Mouse (Mus musculus) cerebellum, adult 2 months (tissue): ENCODE results near the gene Fap. TPM values are rescaled to one million over a fixed set of nuclear protein-coding genes. Genes with fewer than 3 reads are reported as not detected.
A peak's percentile ranks its signal among the peaks of the same experiment; 100 is the strongest.

ENCODE experiments used
- DNase-seq, 2 experiments: peaks; one replicate each; pipeline ENCODE4 v3.0.0; 2021
- H3K27ac ChIP-seq: fragments of 200-500 bp; 2 replicates; pipeline ENCODE4 v1.5.1; 2012; ENCODE audit warnings: low read length, control low read depth, inconsistent platforms; ENCODE audit not compliant: insufficient read depth
- H3K27me3 ChIP-seq: fragments of 200-500 bp; 2 replicates; pipeline ENCODE4 v1.6.1; 2012; ENCODE audit warnings: inconsistent platforms, mild to moderate bottlenecking, low read length, moderate library complexity; ENCODE audit not compliant: control insufficient read depth, insufficient read depth
- H3K4me1 ChIP-seq: fragments of 200-500 bp; 2 replicates; pipeline ENCODE4 v1.6.1; 2011; ENCODE audit warnings: low read length; ENCODE audit not compliant: control insufficient read depth, insufficient read depth
- H3K4me3 ChIP-seq: fragments of 200-500 bp; replicated peaks from 2 replicates; pipeline ENCODE3; 2011; ENCODE audit warnings: mild to moderate bottlenecking, low read depth, low read length, control low read depth; ENCODE audit not compliant: insufficient read depth
- CTCF ChIP-seq: fragments of 200-500 bp; IDR thresholded peaks from 2 replicates; pipeline ENCODE4 v1.5.1; 2011; ENCODE audit warnings: low read depth, mild to moderate bottlenecking, control low read depth, low read length, moderate library complexity, borderline replicate concordance; ENCODE audit not compliant: insufficient read depth
- POLR2A ChIP-seq: fragments of 200-500 bp; IDR thresholded peaks from 2 replicates; pipeline ENCODE4 v1.6.1; 2011; ENCODE audit warnings: low read length, control low read depth, borderline replicate concordance; ENCODE audit not compliant: insufficient read depth
- WGBS: fragments of 180-500 bp; shearing (Covaris S2); methylation state at CpG from one replicate; pipeline ENCODE4 v1.1.7; 2018; 5-methylcytosine and 5-hydroxymethylcytosine counted together
- polyA plus RNA-seq: library from polyadenylated mRNA; depleted of rRNA; stranded (reverse); fragments of >200 nt; gene quantifications from 2 replicates; pipeline ENCODE4 v1.2.3, GENCODE M21; 2012

Fap gene
- polyA plus RNA-seq, 1 experiment: 0.75 TPM

DNA sequence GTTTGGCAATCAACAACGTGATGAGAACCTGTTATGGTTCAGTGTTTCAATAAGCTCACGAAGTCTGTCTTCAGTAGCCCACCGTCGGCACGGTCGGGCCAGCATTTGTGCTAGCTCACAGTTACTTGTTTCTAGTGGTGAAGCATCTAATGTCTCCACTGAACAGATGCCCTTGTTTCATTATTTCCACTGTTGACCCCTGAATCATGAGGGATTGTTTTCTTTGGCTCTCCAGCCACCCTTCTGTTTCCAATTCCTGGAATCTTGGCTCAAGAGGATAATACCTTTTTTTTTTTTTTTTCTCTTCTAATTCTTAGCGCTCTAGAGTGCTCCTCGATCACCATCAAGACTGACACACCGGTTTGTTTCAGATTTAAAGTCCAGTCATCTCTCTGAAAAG lies 104.3 kb downstream of the Fap start:
- Histone ChIP-seq H3K4me1 (no peaks in the 10 kb centered on the region), H3K4me3 (no peak overlapping the region), H3K27me3 (no peaks in the 10 kb centered on the region), H3K27ac (no peak overlapping the region)
- no peak for DNase-seq
- whole genome bisulfite sequencing: 22% methylated on average over 9 of the region's 9 CpGs
- TF ChIP-seq CTCF (no peak), POLR2A (no peak)

DNA sequence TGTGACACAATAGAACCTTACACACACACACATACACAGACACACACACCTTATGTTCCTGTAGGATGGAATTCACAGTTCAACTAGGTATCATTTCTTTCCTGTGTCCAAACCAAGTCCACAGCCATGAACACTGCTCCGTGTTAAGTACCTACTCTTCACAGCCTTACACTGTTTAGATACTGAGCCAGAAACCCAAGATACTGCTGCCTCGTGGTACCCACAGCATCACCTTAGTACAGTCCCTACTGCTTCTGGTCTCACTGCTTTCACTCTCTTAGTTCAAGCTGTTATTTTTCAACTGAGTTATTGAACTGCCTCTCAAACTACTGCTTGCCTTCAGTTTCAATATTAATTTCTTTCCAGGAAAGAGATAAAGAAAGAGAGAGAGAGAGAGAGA lies 110.6 kb downstream of the Fap start:
- H3K27ac ChIP-seq: no peak overlapping the region
- H3K27me3 ChIP-seq: no peaks in the 10 kb centered on the region
- no peak overlapping the region for H3K4me3 ChIP-seq
- no peak for DNase-seq
- 87% methylated on average over 2 of the region's 2 CpGs for WGBS
- no peaks in the 10 kb centered on the region for H3K4me1 ChIP-seq
- no peak for TF ChIP-seq POLR2A
- TF ChIP-seq CTCF: no peak

- no peaks in the 10 kb centered on the region for H3K27me3 ChIP-seq
- H3K4me3 ChIP-seq: no peak overlapping the region
- H3K4me1 ChIP-seq: no peaks in the 10 kb centered on the region
- H3K27ac ChIP-seq: no peak overlapping the region
- TF ChIP-seq CTCF: no peak
- TF ChIP-seq POLR2A: no peak
- WGBS: 66% methylated on average over 2 of the region's 2 CpGs
- no peak for DNase-seq
Observed at GRCm38 (mm10) chr2:62462174-62462573, 111.7 kb downstream of the Fap start.

DNA sequence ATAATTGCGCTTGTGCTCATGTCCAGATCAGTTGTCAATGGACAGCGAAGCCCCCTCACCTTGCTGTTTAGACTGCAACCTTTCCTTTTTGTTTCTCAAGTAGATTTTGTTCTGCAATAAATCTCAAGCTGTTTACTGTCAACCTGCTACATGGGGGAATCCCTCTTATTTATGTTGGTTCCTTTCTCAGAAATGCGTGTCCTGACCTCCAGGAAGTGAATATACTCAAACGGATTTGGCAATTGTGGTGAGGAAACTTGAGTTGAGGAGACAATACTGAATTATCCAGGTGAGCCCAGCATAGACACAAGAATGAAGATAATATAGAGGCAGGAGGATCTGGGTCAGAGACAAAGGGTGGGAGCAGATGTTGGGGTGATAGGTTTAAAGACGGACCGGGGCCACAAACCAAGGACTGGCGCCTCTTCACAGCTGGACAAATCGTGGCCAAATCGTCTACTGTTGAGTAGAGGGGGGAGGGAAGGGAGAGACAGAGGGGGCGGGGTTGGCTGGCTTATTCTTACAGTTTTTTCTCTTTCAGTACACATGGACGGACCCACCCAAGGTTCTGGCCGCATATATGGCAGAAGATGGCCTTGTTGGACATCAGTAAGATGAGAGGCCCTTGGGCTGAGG lies 112.9 kb downstream of the Fap start:
- H3K27ac ChIP-seq: no peak overlapping the region
- DNase-seq: no peak
- no peaks in the 10 kb centered on the region for H3K27me3 ChIP-seq
- H3K4me1 ChIP-seq: no peaks in the 10 kb centered on the region
- H3K4me3 ChIP-seq: no peak overlapping the region
- TF ChIP-seq POLR2A: no peak
- TF ChIP-seq CTCF: no peak
- WGBS: 82% methylated on average over 12 of the region's 12 CpGs

DNA sequence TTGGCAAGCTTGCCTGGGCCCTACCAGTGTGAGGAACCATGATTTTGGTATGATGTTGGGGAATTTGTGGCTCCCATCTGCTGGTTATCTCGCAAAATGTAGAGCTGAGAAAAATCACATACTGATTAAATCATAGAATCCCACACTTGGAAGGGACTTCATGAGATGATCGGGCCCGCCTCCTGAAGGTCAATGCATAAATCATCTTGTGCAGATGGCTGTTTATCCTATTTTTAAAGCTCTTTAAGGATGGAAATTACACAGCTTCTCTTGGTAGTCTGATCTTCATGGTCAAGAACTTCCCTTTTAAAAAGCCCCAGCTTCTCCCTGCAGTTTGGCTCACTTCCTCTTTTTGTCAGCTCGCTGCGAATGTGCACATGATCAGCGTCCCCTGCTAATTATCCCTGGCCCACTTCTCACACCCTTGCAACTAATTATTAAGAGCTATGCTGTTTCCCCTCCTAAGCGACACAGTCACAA lies 113.6 kb downstream of the Fap start:
- WGBS: 59% methylated on average over 7 of the region's 7 CpGs
- H3K27me3 ChIP-seq: no peaks in the 10 kb centered on the region
- H3K4me3 ChIP-seq: no peak overlapping the region
- no peaks in the 10 kb centered on the region for H3K4me1 ChIP-seq
- DNase-seq: no peak
- no peak for TF ChIP-seq CTCF
- no peak for TF ChIP-seq POLR2A
- no peak overlapping the region for H3K27ac ChIP-seq

- WGBS: 41% methylated on average over 18 of the region's 18 CpGs
- Histone ChIP-seq H3K27ac (no peak overlapping the region), H3K4me3 (no peak overlapping the region), H3K4me1 (no peaks in the 10 kb centered on the region), H3K27me3 (no peaks in the 10 kb centered on the region)
- no peak for DNase-seq
- TF ChIP-seq POLR2A: no peak
Observed at GRCm38 (mm10) chr2:62459241-62460174, 114.4 kb downstream of the Fap start.

DNA sequence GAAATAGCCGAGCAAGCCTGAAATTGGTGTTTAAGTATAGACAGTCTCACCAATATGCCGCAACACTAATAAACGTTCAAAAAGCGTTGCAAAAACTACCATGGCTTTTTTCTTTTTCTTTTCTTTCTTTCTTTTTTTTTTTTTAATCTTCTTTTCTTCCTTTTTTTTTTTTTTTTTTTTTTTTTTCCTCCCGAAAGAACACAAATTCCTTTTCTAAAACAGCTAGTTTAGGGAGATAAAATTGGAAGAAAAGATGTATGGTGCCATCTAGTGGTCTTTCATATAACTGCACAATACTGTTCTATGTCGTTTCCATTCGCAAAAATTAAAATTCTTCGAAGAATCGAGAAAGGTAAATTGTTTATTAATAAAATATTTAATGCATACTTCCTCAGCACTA lies 115.8 kb downstream of the Fap start:
- TF ChIP-seq CTCF: peak; percentile 41; the same call in 1 of the 2 replicates
- TF ChIP-seq POLR2A: no peak
- H3K4me3 ChIP-seq: no peak overlapping the region
- no peaks in the 10 kb centered on the region for H3K4me1 ChIP-seq
- H3K27ac ChIP-seq: no peak overlapping the region
- H3K27me3 ChIP-seq: no peaks in the 10 kb centered on the region
- peak in 1 of 2 experiments; percentile 15 for DNase-seq
- 39% methylated on average over 9 of the region's 9 CpGs for WGBS

GRCm38 (mm10) chr2:62454991-62455390 lies 118.9 kb downstream of the Fap start:
- H3K27me3 ChIP-seq: no peaks in the 10 kb centered on the region
- no peak for TF ChIP-seq POLR2A
- no peak for TF ChIP-seq CTCF
- DNase-seq: no peak
- WGBS: 76% methylated on average over 11 of the region's 11 CpGs
- no peak overlapping the region for H3K27ac ChIP-seq
- no peak overlapping the region for H3K4me3 ChIP-seq
- no peaks in the 10 kb centered on the region for H3K4me1 ChIP-seq
